Mouse (Mus musculus): ENCODE measurements around the gene Mllt11. TPM values are rescaled to one million over a fixed set of nuclear protein-coding genes. Genes with fewer than 3 reads are reported as not detected.

Mllt11 gene
- total RNA-seq (2022) = 10 to 100 TPM in 2 of 4 experiments, 1 to 10 TPM in 2; 5.5 to 11.3 (median 9.5) TPM

GRCm38 (mm10) chr3:95231298-95232221 lies at the start of gene Mllt11:
Gene Mllt11 (minus strand): TSS chr3:95232171.
- no peak for DNase-seq (ENCODE audit: low spot score)

GRCm38 (mm10) chr3:95281216-95282126 lies 49.5 kb upstream of the Mllt11 start, which contains the start of the genes Mindy1 and Prune1:
Gene Mindy1 (plus strand): TSS chr3:95281345.
Gene Prune1 (minus strand): TSS chr3:95282076.
- DNase-seq (ENCODE audit: low spot score) = peak; percentile 98

GRCm38 (mm10) chr3:95280747-95281146 lies 48.8 kb upstream of the Mllt11 start:
- no peak for DNase-seq (ENCODE audit: low spot score)

GRCm38 (mm10) chr3:95277149-95277551 lies 45.2 kb upstream of the Mllt11 start:
- peak; percentile 37 for DNase-seq (ENCODE audit: low spot score)

GRCm38 (mm10) chr3:95276428-95276934 lies 44.5 kb upstream of the Mllt11 start:
- no peak for DNase-seq (ENCODE audit: low spot score)

GRCm38 (mm10) chr3:95275161-95275560 lies 43.2 kb upstream of the Mllt11 start:
- no peak for DNase-seq (ENCODE audit: low spot score)

- no peak for DNase-seq (ENCODE audit: low spot score)
These were observed 42.5 kb upstream of the Mllt11 start for GRCm38 (mm10) chr3:95274453-95274852.

- DNase-seq (ENCODE audit: low spot score) = no peak
These were observed 41.5 kb upstream of the Mllt11 start for GRCm38 (mm10) chr3:95273471-95273870.

- DNase-seq (ENCODE audit: low spot score) = no peak
These were observed 38.9 kb upstream of the Mllt11 start for GRCm38 (mm10) chr3:95270766-95271364.

- no peak for DNase-seq (ENCODE audit: low spot score)
These were observed 37.8 kb upstream of the Mllt11 start for GRCm38 (mm10) chr3:95269789-95270188.

- DNase-seq (ENCODE audit: low spot score) = no peak
These were observed 35.9 kb upstream of the Mllt11 start for GRCm38 (mm10) chr3:95267855-95268254.

- DNase-seq (ENCODE audit: low spot score) = no peak
These were observed 34.1 kb upstream of the Mllt11 start for GRCm38 (mm10) chr3:95266052-95266451.

GRCm38 (mm10) chr3:95264724-95265123 lies 32.8 kb upstream of the Mllt11 start:
- no peak for DNase-seq (ENCODE audit: low spot score)

- peak; percentile 69 for DNase-seq (ENCODE audit: low spot score)
These were observed 31.2 kb upstream of the Mllt11 start for GRCm38 (mm10) chr3:95263089-95263739.

GRCm38 (mm10) chr3:95261975-95262374 lies 30.0 kb upstream of the Mllt11 start:
- DNase-seq (ENCODE audit: low spot score) = no peak

- DNase-seq (ENCODE audit: low spot score) = no peak
These were observed 25.0 kb upstream of the Mllt11 start for GRCm38 (mm10) chr3:95256931-95257330.

- DNase-seq (ENCODE audit: low spot score) = no peak
These were observed 18.9 kb upstream of the Mllt11 start, which contains the start of gene Bnipl for GRCm38 (mm10) chr3:95250783-95251424. Gene Bnipl (minus strand): TSS chr3:95251193.

- no peak for DNase-seq (ENCODE audit: low spot score)
These were observed 18.4 kb upstream of the Mllt11 start for GRCm38 (mm10) chr3:95250361-95250760.

GRCm38 (mm10) chr3:95247660-95248336 lies 15.8 kb upstream of the Mllt11 start:
- DNase-seq (ENCODE audit: low spot score) = no peak
